10 mouse cellular contexts compared by ENCODE assay signal in genomic region chr12:85304725-85305124, GRCm38 (mm10). TPM values are rescaled to one million over a fixed set of nuclear protein-coding genes. Genes with fewer than 3 reads are reported as not detected.
DNase-seq lines count a peak whose midpoint lies in the region; ATAC-seq and TF ChIP-seq lines count a peak whose summit lies in the region.
"Had no signal": no experiment of that assay in that cellular context is flagged by ENCODE, and none has a peak within 500 bp of the region (broad histone marks: within the 10 kb centered on the region; RNA-seq: fewer than 3 reads in every experiment).

No protein-coding gene starts in this region.

- no peaks in the 10 kb centered on the region for H3K79me2 ChIP-seq in liver, adult 2 months (ENCODE audit: control insufficient read depth, insufficient read depth, low read length)
- no peaks in the 10 kb centered on the region for H3K79me2 ChIP-seq in macrophage (ENCODE audit: inconsistent target)

- peak; percentile 38 for DNase-seq in liver, adult 2 months (ENCODE audit: extremely low read depth, low read depth, low spot score)
- DNase-seq in MN1 (ENCODE audit: low spot score): peak; percentile 37
- peak; percentile 35 for DNase-seq in thymus, postnatal 0 days (ENCODE audit: low spot score)
- DNase-seq in retina, embryonic 14.5 days (ENCODE audit: low spot score): no peak
- no peak for DNase-seq in left cerebral cortex, postnatal 10 days (ENCODE audit: extremely low spot score in 1 of 2, low spot score in 2 of 2)

- no peak for ATAC-seq in liver, embryonic 12.5 days

- no peak overlapping the region for H3K27ac ChIP-seq in liver, adult 2 months (replicated peaks; ENCODE audit: insufficient read depth, low read depth, low read length)
- no peak overlapping the region for H3K27ac ChIP-seq in liver, embryonic 12.5 days
- peak overlapping the region; percentile 60 for H3K27ac ChIP-seq in macrophage
- H3K27ac ChIP-seq: limb, embryonic 12.5 days; midbrain, embryonic 10.5 days had no signal

- TF ChIP-seq POLR2A in liver, adult 2 months (IDR thresholded peaks at IDR 0.05; ENCODE audit: extremely low read depth, insufficient read depth, low read length): no peak

- TF ChIP-seq CTCF in liver, adult 2 months (IDR thresholded peaks at IDR 0.05; ENCODE audit: low read depth, low read length): no peak

- 62% methylated on average over 4 of the region's 4 CpGs for WGBS in liver, adult 2 months
- 72% methylated on average over 4 of the region's 4 CpGs for WGBS in liver, embryonic 12.5 days (ENCODE audit: insufficient replicate concordance)
- 16% methylated on average over 4 of the region's 4 CpGs for WGBS in macrophage (ENCODE audit: missing documents)

- peaks cover 44% of the 10 kb centered on the region for H3K36me3 ChIP-seq in liver, adult 2 months (ENCODE audit: control insufficient read depth, insufficient read depth, low read length)
- H3K36me3 ChIP-seq in liver, embryonic 12.5 days: peaks cover 97% of the 10 kb centered on the region
- H3K36me3 ChIP-seq in macrophage (ENCODE audit: inconsistent target): peaks cover 75% of the 10 kb centered on the region

- no peaks in the 10 kb centered on the region for H3K27me3 ChIP-seq in liver, adult 2 months (ENCODE audit: control insufficient read depth, insufficient read depth, low read length)
- no peaks in the 10 kb centered on the region for H3K27me3 ChIP-seq in liver, embryonic 12.5 days (replicated peaks)
- H3K27me3 ChIP-seq: limb, embryonic 12.5 days had no signal

- intact Hi-C loops in left cerebral cortex, postnatal 10 days (cut with DNase I): loop anchor here (2.0 to 5.0 kb wide), 2 partner anchors 142 to 162 kb away; no protein-coding TSS in a partner anchor

- H3K9ac ChIP-seq in liver, adult 2 months (ENCODE audit: low read depth, low read length): no peak overlapping the region
- no peak overlapping the region for H3K9ac ChIP-seq in liver, embryonic 12.5 days
- H3K9ac ChIP-seq: limb, embryonic 12.5 days had no signal

- no peak overlapping the region for H3K4me3 ChIP-seq in liver, adult 2 months (ENCODE audit: insufficient read depth, low read depth, low read length)
- H3K4me3 ChIP-seq in liver, embryonic 12.5 days: no peak overlapping the region
- no peak overlapping the region for H3K4me3 ChIP-seq in macrophage (ENCODE audit: inconsistent target)
- H3K4me3 ChIP-seq: forebrain, embryonic 10.5 days; limb, embryonic 12.5 days; midbrain, embryonic 10.5 days had no signal

- H3K4me2 ChIP-seq in liver, embryonic 12.5 days: no peak overlapping the region; the same call in 1 of the 2 replicates
- H3K4me2 ChIP-seq: limb, embryonic 12.5 days had no signal

- no peaks in the 10 kb centered on the region for H3K9me3 ChIP-seq in liver, embryonic 12.5 days (replicated peaks)
- H3K9me3 ChIP-seq: forebrain, embryonic 10.5 days; limb, embryonic 12.5 days; midbrain, embryonic 10.5 days had no signal

- peaks cover 5% of the 10 kb centered on the region for H3K4me1 ChIP-seq in liver, adult 2 months (ENCODE audit: control insufficient read depth, insufficient read depth, low read length)
- peaks cover 8% of the 10 kb centered on the region for H3K4me1 ChIP-seq in liver, embryonic 12.5 days
- H3K4me1 ChIP-seq: midbrain, embryonic 10.5 days had no signal

RNA-seq across cellular contexts. Expression of gene Zc2hc1c, which starts 16.3 kb away (rescaled TPM):
- 0.87 and 0.92 TPM in 2 replicates for total RNA-seq in liver, adult 2 months (2014; rRNA removed)
- 0.48 and 0.57 TPM in 2 replicates for polyA plus RNA-seq in liver, adult 2 months (2012; rRNA removed)
- polyA plus RNA-seq in liver, embryonic 12.5 days (2016; fragmentation: Nextera tagmentation; extraction: Ambion mirVana): 0.12 and 0.14 TPM in 2 replicates
- total RNA-seq in macrophage (2018; cell fraction: chromatin; rRNA removed): not detected
- not detected for total RNA-seq in macrophage (2018; cell fraction: cytosol; rRNA removed)
- not detected for total RNA-seq in macrophage (2018; cell fraction: nucleus; rRNA removed)
- polyA plus RNA-seq in macrophage (2018): not detected in 3 replicates
- 0.23 and 0.29 TPM in 2 replicates for polyA plus RNA-seq in thymus, postnatal 0 days (2015; fragmentation: Nextera tagmentation; extraction: Ambion mirVana)
- 1 to 10 TPM in 1 of 2 experiments, under 1 TPM in 1; 0.86 to 1.1 TPM for total RNA-seq in left cerebral cortex, postnatal 10 days (2021)

RNA-seq across cellular contexts. Expression of gene Acyp1, which starts 16.5 kb away (rescaled TPM):
- 11.5 and 20.0 TPM in 2 replicates for total RNA-seq in liver, adult 2 months (2014; rRNA removed)
- 8.9 and 9.4 TPM in 2 replicates for polyA plus RNA-seq in liver, adult 2 months (2012; rRNA removed)
- polyA plus RNA-seq in liver, embryonic 12.5 days (2016; fragmentation: Nextera tagmentation; extraction: Ambion mirVana): 76.1 and 78.7 TPM in 2 replicates
- total RNA-seq in macrophage (2018; cell fraction: chromatin; rRNA removed): 10 to 100 TPM in 1 of 26 experiments, 1 to 10 TPM in 14, not detected in 11; 1.5 to 10.6 (median 4.8) TPM
- total RNA-seq in macrophage (2018; cell fraction: cytosol; rRNA removed): 10 to 100 TPM in 19 of 26 experiments, 1 to 10 TPM in 7; 7.7 to 20.3 (median 12.9) TPM
- 1 to 10 TPM in 24 of 26 experiments, not detected in 2; 1.2 to 9.1 (median 3.0) TPM for total RNA-seq in macrophage (2018; cell fraction: nucleus; rRNA removed)
- polyA plus RNA-seq in macrophage (2018): 16.2 to 19.5 TPM (median 17.8 TPM) in 3 replicates
- 122 and 136 TPM in 2 replicates for polyA plus RNA-seq in thymus, postnatal 0 days (2015; fragmentation: Nextera tagmentation; extraction: Ambion mirVana)
- total RNA-seq in left cerebral cortex, postnatal 10 days (2021): 10 to 100 TPM; 19.2 to 23.1 TPM

RNA-seq across cellular contexts. Expression of gene Mlh3, which starts 34.3 kb away (rescaled TPM):
- 6.5 TPM in 2 replicates for total RNA-seq in liver, adult 2 months (2014; rRNA removed)
- polyA plus RNA-seq in liver, adult 2 months (2012; rRNA removed): 2.8 and 3.3 TPM in 2 replicates
- 4.0 and 4.4 TPM in 2 replicates for polyA plus RNA-seq in liver, embryonic 12.5 days (2016; fragmentation: Nextera tagmentation; extraction: Ambion mirVana)
- 10 to 100 TPM in 19 of 26 experiments, 1 to 10 TPM in 7; 2.6 to 40.1 (median 21.7) TPM for total RNA-seq in macrophage (2018; cell fraction: chromatin; rRNA removed)
- 10 to 100 TPM in 1 of 26 experiments, 1 to 10 TPM in 25; 2.8 to 10.7 (median 8.5) TPM for total RNA-seq in macrophage (2018; cell fraction: cytosol; rRNA removed)
- total RNA-seq in macrophage (2018; cell fraction: nucleus; rRNA removed): 10 to 100 TPM in 16 of 26 experiments, 1 to 10 TPM in 10; 3.4 to 30.5 (median 14.7) TPM
- 6.8 to 8.1 TPM (median 7.4 TPM) in 3 replicates for polyA plus RNA-seq in macrophage (2018)
- polyA plus RNA-seq in thymus, postnatal 0 days (2015; fragmentation: Nextera tagmentation; extraction: Ambion mirVana): 6.8 and 7.1 TPM in 2 replicates
- total RNA-seq in left cerebral cortex, postnatal 10 days (2021): 10 to 100 TPM; 12.6 to 13.1 TPM

RNA-seq across cellular contexts. Expression of gene Nek9, which starts 34.4 kb away (rescaled TPM):
- 17.0 and 19.1 TPM in 2 replicates for total RNA-seq in liver, adult 2 months (2014; rRNA removed)
- polyA plus RNA-seq in liver, adult 2 months (2012; rRNA removed): 13.7 and 14.0 TPM in 2 replicates
- polyA plus RNA-seq in liver, embryonic 12.5 days (2016; fragmentation: Nextera tagmentation; extraction: Ambion mirVana): 11.6 and 12.1 TPM in 2 replicates
- 100 to 1,000 TPM in 7 of 26 experiments, 10 to 100 TPM in 19; 60.5 to 127 (median 89.8) TPM for total RNA-seq in macrophage (2018; cell fraction: chromatin; rRNA removed)
- total RNA-seq in macrophage (2018; cell fraction: cytosol; rRNA removed): 10 to 100 TPM; 44.3 to 72.9 (median 60.3) TPM
- 10 to 100 TPM; 50.0 to 95.0 (median 69.6) TPM for total RNA-seq in macrophage (2018; cell fraction: nucleus; rRNA removed)
- 40.7 to 65.1 TPM (median 55.7 TPM) in 3 replicates for polyA plus RNA-seq in macrophage (2018)
- 12.7 and 13.1 TPM in 2 replicates for polyA plus RNA-seq in thymus, postnatal 0 days (2015; fragmentation: Nextera tagmentation; extraction: Ambion mirVana)
- total RNA-seq in left cerebral cortex, postnatal 10 days (2021): 10 to 100 TPM; 24.5 to 26.3 TPM

Comparison
In these comparisons a context has a peak if more than half of its experiments do, and no peak if none do; other contexts are left out.
1. DNase-seq: peak in liver, adult 2 months (single experiment), MN1 (single experiment) and thymus, postnatal 0 days (single experiment); none in retina, embryonic 14.5 days (single experiment) and left cerebral cortex, postnatal 10 days (0 of 2).